Mouse (Mus musculus): ENCODE results near the gene Dapp1. TPM values are rescaled to one million over a fixed set of nuclear protein-coding genes. Genes with fewer than 3 reads are reported as not detected.

Gene Dapp1
- polyA plus RNA-seq, 1 experiment from 2014 or later, result 22.8 TPM

GRCm38 (mm10) chr3:137947525-137947924 is 33.8 kb downstream of the Dapp1 start:
- Histone ChIP-seq H3K27ac (replicated peaks in 1 of 2; ENCODE audit: control insufficient read depth in 1 of 2, insufficient read depth in 1 of 2, low read depth in 2 of 2, low read length in 2 of 2) (no peak overlapping the region), H3K4me1 (ENCODE audit: control insufficient read depth in 2 of 2, insufficient read depth in 2 of 2, low read length in 2 of 2) (peaks cover 11 to 13% of the 10 kb centered on the region in 2 experiments), H3K9me3 (ENCODE audit: control insufficient read depth, low read length) (no peaks in the 10 kb centered on the region), H3K36me3 (ENCODE audit: control insufficient read depth, insufficient read depth, low read length) (peaks cover 13% of the 10 kb centered on the region; the same call in 1 of the 2 replicates), H3K27me3 (ENCODE audit: control insufficient read depth, insufficient read depth, low read length) (no peaks in the 10 kb centered on the region), H3K4me3 (ENCODE audit: control insufficient read depth in 1 of 2, insufficient read depth in 1 of 2, low read depth in 1 of 2, low read length in 2 of 2) (no peak overlapping the region), H3K4me2 (ENCODE audit: low read length) (no peak overlapping the region), H3K9ac (ENCODE audit: low read length) (no peak overlapping the region)
- WGBS, result 77% methylated on average over 4 of the region's 4 CpGs
- no peak for ATAC-seq (ENCODE audit: insufficient number of reproducible peaks, insufficient read depth, low FRiP score, low read depth)

DNA sequence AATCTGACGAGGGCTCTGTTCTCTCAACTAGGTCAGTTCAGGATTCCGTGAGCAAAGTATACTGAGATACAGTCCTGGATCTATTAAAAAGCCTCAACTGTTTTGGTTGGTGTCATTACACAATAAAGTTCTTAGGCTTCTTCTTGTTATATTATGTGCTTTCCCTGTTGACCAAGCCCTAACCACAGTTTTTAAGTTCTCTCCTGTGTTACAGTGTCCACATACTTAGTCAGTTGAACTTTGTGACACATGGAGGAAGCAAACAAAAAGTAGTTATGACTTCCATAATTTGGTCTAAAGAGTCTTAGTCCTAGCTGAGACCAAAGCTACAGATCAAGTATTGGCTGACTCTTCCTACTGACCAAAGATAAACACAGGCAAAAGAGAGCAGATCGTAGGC is 34.5 kb downstream of the Dapp1 start:
- no peak for ATAC-seq (ENCODE audit: insufficient number of reproducible peaks, insufficient read depth, low FRiP score, low read depth)
- Histone ChIP-seq H3K9me3 (ENCODE audit: control insufficient read depth, low read length) (no peaks in the 10 kb centered on the region), H3K4me2 (ENCODE audit: low read length) (no peak overlapping the region), H3K27ac (replicated peaks in 1 of 2; ENCODE audit: control insufficient read depth in 1 of 2, insufficient read depth in 1 of 2, low read depth in 2 of 2, low read length in 2 of 2) (no peak overlapping the region), H3K27me3 (ENCODE audit: control insufficient read depth, insufficient read depth, low read length) (no peaks in the 10 kb centered on the region), H3K4me1 (ENCODE audit: control insufficient read depth in 2 of 2, insufficient read depth in 2 of 2, low read length in 2 of 2) (peaks cover 4 to 7% of the 10 kb centered on the region in 2 experiments), H3K9ac (ENCODE audit: low read length) (no peak overlapping the region), H3K4me3 (ENCODE audit: control insufficient read depth in 1 of 2, insufficient read depth in 1 of 2, low read depth in 1 of 2, low read length in 2 of 2) (no peak overlapping the region), H3K36me3 (ENCODE audit: control insufficient read depth, insufficient read depth, low read length) (peaks cover 13% of the 10 kb centered on the region; the same call in 1 of the 2 replicates)
- 80% methylated on average over 3 of the region's 3 CpGs for WGBS

- peaks cover 9% of the 10 kb centered on the region; the same call in 1 of the 2 replicates for H3K36me3 ChIP-seq (ENCODE audit: control insufficient read depth, insufficient read depth, low read length)
- no peak overlapping the region for H3K27ac ChIP-seq (replicated peaks in 1 of 2; ENCODE audit: control insufficient read depth in 1 of 2, insufficient read depth in 1 of 2, low read depth in 2 of 2, low read length in 2 of 2)
- no peaks in the 10 kb centered on the region for H3K27me3 ChIP-seq (ENCODE audit: control insufficient read depth, insufficient read depth, low read length)
- no peak overlapping the region for H3K9ac ChIP-seq (ENCODE audit: low read length)
- ATAC-seq (ENCODE audit: insufficient number of reproducible peaks, insufficient read depth, low FRiP score, low read depth), result no peak
- 78% methylated on average over 6 of the region's 6 CpGs for WGBS
- peaks cover 13 to 19% of the 10 kb centered on the region in 2 experiments for H3K4me1 ChIP-seq (ENCODE audit: control insufficient read depth in 2 of 2, insufficient read depth in 2 of 2, low read length in 2 of 2)
- no peaks in the 10 kb centered on the region for H3K9me3 ChIP-seq (ENCODE audit: control insufficient read depth, low read length)
- H3K4me2 ChIP-seq (ENCODE audit: low read length), result no peak overlapping the region
- H3K4me3 ChIP-seq (ENCODE audit: control insufficient read depth in 1 of 2, insufficient read depth in 1 of 2, low read depth in 1 of 2, low read length in 2 of 2), result no peak overlapping the region
Observed at GRCm38 (mm10) chr3:137943737-137944154, 37.6 kb downstream of the Dapp1 start.

DNA sequence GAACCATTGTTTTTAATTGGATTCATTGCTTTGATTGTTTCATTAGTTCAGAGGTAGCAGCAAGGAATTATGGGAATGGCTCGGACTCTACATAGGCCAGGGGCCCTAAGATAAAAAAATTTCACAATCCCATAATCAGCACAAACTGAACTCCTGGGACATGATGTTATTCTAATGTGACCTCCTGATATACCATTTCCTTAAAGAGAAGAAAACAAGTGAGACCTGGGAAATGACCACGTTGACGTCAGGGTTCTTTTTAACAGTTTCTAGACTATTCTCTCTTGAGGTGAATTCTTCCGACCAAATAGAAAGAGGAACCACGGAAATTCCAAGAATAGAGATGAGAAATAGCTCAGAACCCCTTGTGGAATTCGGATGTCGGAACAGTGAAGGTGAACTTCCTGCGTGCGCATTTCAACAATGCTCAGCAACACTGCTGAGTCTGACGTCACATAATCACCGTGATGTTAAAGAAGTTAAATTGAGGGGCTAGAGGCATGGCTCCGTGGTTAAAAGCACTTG is 39.2 kb downstream of the Dapp1 start:
- Histone ChIP-seq H3K9ac (ENCODE audit: low read length) (no peak overlapping the region), H3K4me1 (ENCODE audit: control insufficient read depth in 2 of 2, insufficient read depth in 2 of 2, low read length in 2 of 2) (peaks cover 14 to 16% of the 10 kb centered on the region in 2 experiments), H3K9me3 (ENCODE audit: control insufficient read depth, low read length) (no peaks in the 10 kb centered on the region), H3K27ac (replicated peaks in 1 of 2; ENCODE audit: control insufficient read depth in 1 of 2, insufficient read depth in 1 of 2, low read depth in 2 of 2, low read length in 2 of 2) (peak overlapping the region in 1 of 2 experiments; percentile 91; a peak in 2 of 4 replicates), H3K36me3 (ENCODE audit: control insufficient read depth, insufficient read depth, low read length) (peaks cover 15% of the 10 kb centered on the region), H3K4me3 (ENCODE audit: control insufficient read depth in 1 of 2, insufficient read depth in 1 of 2, low read depth in 1 of 2, low read length in 2 of 2) (no peak overlapping the region), H3K27me3 (ENCODE audit: control insufficient read depth, insufficient read depth, low read length) (no peaks in the 10 kb centered on the region), H3K4me2 (ENCODE audit: low read length) (no peak overlapping the region)
- no peak for ATAC-seq (ENCODE audit: insufficient number of reproducible peaks, insufficient read depth, low FRiP score, low read depth)
- 72% methylated on average over 12 of the region's 12 CpGs for WGBS

GRCm38 (mm10) chr3:137941555-137941954 is 39.8 kb downstream of the Dapp1 start:
- Histone ChIP-seq H3K27me3 (ENCODE audit: control insufficient read depth, insufficient read depth, low read length) (no peaks in the 10 kb centered on the region), H3K27ac (replicated peaks in 1 of 2; ENCODE audit: control insufficient read depth in 1 of 2, insufficient read depth in 1 of 2, low read depth in 2 of 2, low read length in 2 of 2) (peak overlapping the region; percentile 91 to 98; a peak in 3 of 4 replicates), H3K4me3 (ENCODE audit: control insufficient read depth in 1 of 2, insufficient read depth in 1 of 2, low read depth in 1 of 2, low read length in 2 of 2) (no peak overlapping the region), H3K4me1 (ENCODE audit: control insufficient read depth in 2 of 2, insufficient read depth in 2 of 2, low read length in 2 of 2) (peaks cover 14 to 16% of the 10 kb centered on the region in 2 experiments), H3K4me2 (ENCODE audit: low read length) (no peak overlapping the region), H3K9ac (ENCODE audit: low read length) (no peak overlapping the region), H3K36me3 (ENCODE audit: control insufficient read depth, insufficient read depth, low read length) (peaks cover 16% of the 10 kb centered on the region), H3K9me3 (ENCODE audit: control insufficient read depth, low read length) (no peaks in the 10 kb centered on the region)
- ATAC-seq (ENCODE audit: insufficient number of reproducible peaks, insufficient read depth, low FRiP score, low read depth), result no peak

GRCm38 (mm10) chr3:137940757-137941156 is 40.6 kb downstream of the Dapp1 start:
- H3K36me3 ChIP-seq (ENCODE audit: control insufficient read depth, insufficient read depth, low read length), result peaks cover 16% of the 10 kb centered on the region
- peaks cover 14 to 16% of the 10 kb centered on the region in 2 experiments for H3K4me1 ChIP-seq (ENCODE audit: control insufficient read depth in 2 of 2, insufficient read depth in 2 of 2, low read length in 2 of 2)
- H3K4me2 ChIP-seq (ENCODE audit: low read length), result peak overlapping the region; percentile 31; the same call in 1 of the 2 replicates
- H3K27me3 ChIP-seq (ENCODE audit: control insufficient read depth, insufficient read depth, low read length), result no peaks in the 10 kb centered on the region
- WGBS, result 6% methylated on average over 4 of the region's 4 CpGs
- H3K9ac ChIP-seq (ENCODE audit: low read length), result peak overlapping the region; percentile 41; the same call in 1 of the 2 replicates
- H3K27ac ChIP-seq (replicated peaks in 1 of 2; ENCODE audit: control insufficient read depth in 1 of 2, insufficient read depth in 1 of 2, low read depth in 2 of 2, low read length in 2 of 2), result peak overlapping the region; percentile 91 to 98
- ATAC-seq (ENCODE audit: insufficient number of reproducible peaks, insufficient read depth, low FRiP score, low read depth), result peak; percentile 91
- no peaks in the 10 kb centered on the region for H3K9me3 ChIP-seq (ENCODE audit: control insufficient read depth, low read length)
- peak overlapping the region in 1 of 2 experiments; percentile 17; a peak in 1 of 4 replicates for H3K4me3 ChIP-seq (ENCODE audit: control insufficient read depth in 1 of 2, insufficient read depth in 1 of 2, low read depth in 1 of 2, low read length in 2 of 2)

GRCm38 (mm10) chr3:137938608-137939007 is 42.7 kb downstream of the Dapp1 start:
- peaks cover 14 to 16% of the 10 kb centered on the region in 2 experiments for H3K4me1 ChIP-seq (ENCODE audit: control insufficient read depth in 2 of 2, insufficient read depth in 2 of 2, low read length in 2 of 2)
- H3K4me2 ChIP-seq (ENCODE audit: low read length), result peak overlapping the region; percentile 55
- no peak overlapping the region for H3K9ac ChIP-seq (ENCODE audit: low read length)
- ATAC-seq (ENCODE audit: insufficient number of reproducible peaks, insufficient read depth, low FRiP score, low read depth), result no peak
- no peak overlapping the region; a peak in 1 of 4 replicates for H3K27ac ChIP-seq (replicated peaks in 1 of 2; ENCODE audit: control insufficient read depth in 1 of 2, insufficient read depth in 1 of 2, low read depth in 2 of 2, low read length in 2 of 2)
- peak overlapping the region; percentile 4 to 5; a peak in 2 of 4 replicates for H3K4me3 ChIP-seq (ENCODE audit: control insufficient read depth in 1 of 2, insufficient read depth in 1 of 2, low read depth in 1 of 2, low read length in 2 of 2)
- H3K36me3 ChIP-seq (ENCODE audit: control insufficient read depth, insufficient read depth, low read length), result peaks cover 30% of the 10 kb centered on the region
- no peaks in the 10 kb centered on the region for H3K9me3 ChIP-seq (ENCODE audit: control insufficient read depth, low read length)
- H3K27me3 ChIP-seq (ENCODE audit: control insufficient read depth, insufficient read depth, low read length), result no peaks in the 10 kb centered on the region
- WGBS, result 27% methylated on average over 6 of the region's 6 CpGs

DNA sequence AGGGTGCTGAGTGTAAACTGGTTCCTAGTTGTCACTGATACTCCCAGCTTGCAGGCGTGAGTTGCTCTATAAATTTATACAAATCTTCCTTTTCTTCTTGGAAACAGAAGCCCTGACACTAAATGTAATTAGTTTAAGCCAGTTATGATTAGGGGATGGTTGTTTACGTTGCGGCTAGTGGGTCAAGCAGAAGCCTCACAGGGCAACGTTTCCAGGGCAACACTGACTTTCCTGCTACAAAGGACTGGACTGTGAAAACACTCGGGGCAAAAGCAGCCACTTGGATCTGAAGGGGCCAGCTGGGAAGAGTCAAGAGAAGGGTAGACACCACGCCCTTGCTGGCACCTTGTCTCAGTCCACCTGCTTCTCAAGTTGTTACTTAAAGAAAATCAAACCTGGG is 44.8 kb downstream of the Dapp1 start:
- 48% methylated on average over 6 of the region's 6 CpGs for WGBS
- H3K4me3 ChIP-seq (ENCODE audit: control insufficient read depth in 1 of 2, insufficient read depth in 1 of 2, low read depth in 1 of 2, low read length in 2 of 2), result no peak overlapping the region
- H3K36me3 ChIP-seq (ENCODE audit: control insufficient read depth, insufficient read depth, low read length), result peaks cover 47% of the 10 kb centered on the region
- H3K27me3 ChIP-seq (ENCODE audit: control insufficient read depth, insufficient read depth, low read length), result no peaks in the 10 kb centered on the region
- no peak overlapping the region for H3K27ac ChIP-seq (replicated peaks in 1 of 2; ENCODE audit: control insufficient read depth in 1 of 2, insufficient read depth in 1 of 2, low read depth in 2 of 2, low read length in 2 of 2)
- no peak overlapping the region for H3K4me2 ChIP-seq (ENCODE audit: low read length)
- no peak overlapping the region for H3K9ac ChIP-seq (ENCODE audit: low read length)
- ATAC-seq (ENCODE audit: insufficient number of reproducible peaks, insufficient read depth, low FRiP score, low read depth), result no peak
- no peaks in the 10 kb centered on the region for H3K9me3 ChIP-seq (ENCODE audit: control insufficient read depth, low read length)
- H3K4me1 ChIP-seq (ENCODE audit: control insufficient read depth in 2 of 2, insufficient read depth in 2 of 2, low read length in 2 of 2), result peaks cover 12 to 14% of the 10 kb centered on the region in 2 experiments

All from heart, embryonic 14.5 days (tissue).